Mouse (Mus musculus) 3T3-L1 (cell line): ENCODE measurements around the gene Smim4.
A peak's percentile ranks its signal among the peaks of the same experiment; 100 is the strongest.

Experiments
- DNase-seq: peaks from one replicate; pipeline ENCODE4 v3.0.0-alpha.2; 2015; ENCODE audit warnings: low read depth, low spot score

Smim4 gene

GRCm38 (mm10) chr14:31125106-31126075 is 3.4 kb downstream of the Smim4 start:
- peak; percentile 34 for DNase-seq

- no peak for DNase-seq
Measured at GRCm38 (mm10) chr14:31115522-31115921, 13.2 kb downstream of the Smim4 start.

GRCm38 (mm10) chr14:31114011-31114410 is 14.7 kb downstream of the Smim4 start:
- DNase-seq: no peak

- no peak for DNase-seq
Measured at GRCm38 (mm10) chr14:31112187-31112586, 16.6 kb downstream of the Smim4 start.

GRCm38 (mm10) chr14:31110613-31111012 is 18.1 kb downstream of the Smim4 start:
- DNase-seq: no peak

GRCm38 (mm10) chr14:31105156-31105555 is 23.6 kb downstream of the Smim4 start:
- DNase-seq: no peak

- peak; percentile 48 for DNase-seq
Measured at GRCm38 (mm10) chr14:31089918-31090317, 38.8 kb downstream of the Smim4 start.

- DNase-seq: peak; percentile 58
Measured at GRCm38 (mm10) chr14:31088515-31088914, 40.2 kb downstream of the Smim4 start.

GRCm38 (mm10) chr14:31087433-31087832 is 41.3 kb downstream of the Smim4 start:
- DNase-seq: no peak

- DNase-seq: peak; percentile 15
Measured at GRCm38 (mm10) chr14:31081147-31081546, 47.6 kb downstream of the Smim4 start.

GRCm38 (mm10) chr14:31079313-31080028 is 49.3 kb downstream of the Smim4 start:
- DNase-seq: peak; percentile 83

GRCm38 (mm10) chr14:31078597-31079208 is 50.1 kb downstream of the Smim4 start:
- DNase-seq: peak; percentile 43

GRCm38 (mm10) chr14:31069086-31069733 is 59.5 kb downstream of the Smim4 start:
- no peak for DNase-seq

- peak; percentile 39 for DNase-seq
Measured at GRCm38 (mm10) chr14:31062277-31062676, 66.5 kb downstream of the Smim4 start.

GRCm38 (mm10) chr14:31045817-31046216 is 82.9 kb downstream of the Smim4 start:
- DNase-seq: no peak

- no peak for DNase-seq
Measured at GRCm38 (mm10) chr14:31045296-31045695, 83.5 kb downstream of the Smim4 start.
